Mouse (Mus musculus): ENCODE data around the gene Klhl26. TPM values are rescaled to one million over a fixed set of nuclear protein-coding genes. Genes with fewer than 3 reads are reported as not detected.

Gene Klhl26
- polyA plus RNA-seq, 1 experiment from 2014 or later: 19.0 TPM

GRCm38 (mm10) chr8:70457882-70458281, 18.9 kb downstream of the Klhl26 start:
- Histone ChIP-seq H3K27ac (ENCODE audit: low read length) (no peak overlapping the region), H3K4me2 (replicated peaks; ENCODE audit: low read depth, low read length) (no peak overlapping the region), H3K9ac (replicated peaks; ENCODE audit: low read depth) (no peak overlapping the region), H3K4me3 (ENCODE audit: low read depth, low read length) (no peak overlapping the region), H3K36me3 (ENCODE audit: insufficient read depth, low read length) (no peaks in the 10 kb centered on the region), H3K4me1 (ENCODE audit: insufficient read depth, low read depth, low read length) (no peaks in the 10 kb centered on the region), H3K27me3 (replicated peaks; ENCODE audit: insufficient read depth, low read length) (no peaks in the 10 kb centered on the region), H3K9me3 (ENCODE audit: low read length) (no peaks in the 10 kb centered on the region)
- ATAC-seq (no peak), DNase-seq (ENCODE audit: low spot score) (no peak)
- no peak for TF ChIP-seq EP300 (IDR thresholded peaks at IDR 0.05)
- no peak for TF ChIP-seq CTCF (IDR thresholded peaks at IDR 0.05)
- 88% methylated on average over 6 of the region's 6 CpGs for WGBS

GRCm38 (mm10) chr8:70456996-70457395, 19.8 kb downstream of the Klhl26 start:
- Histone ChIP-seq H3K4me2 (replicated peaks; ENCODE audit: low read depth, low read length) (no peak overlapping the region), H3K4me1 (ENCODE audit: insufficient read depth, low read depth, low read length) (no peaks in the 10 kb centered on the region), H3K9ac (replicated peaks; ENCODE audit: low read depth) (no peak overlapping the region), H3K4me3 (ENCODE audit: low read depth, low read length) (no peak overlapping the region), H3K27me3 (replicated peaks; ENCODE audit: insufficient read depth, low read length) (no peaks in the 10 kb centered on the region), H3K36me3 (ENCODE audit: insufficient read depth, low read length) (0 out of 2 replicates have a peak, but pooled peaks cover 3% of the 10 kb centered on the region), H3K9me3 (ENCODE audit: low read length) (no peaks in the 10 kb centered on the region), H3K27ac (ENCODE audit: low read length) (no peak overlapping the region)
- WGBS: 95% methylated on average over 1 of the region's 1 CpGs
- TF ChIP-seq CTCF (IDR thresholded peaks at IDR 0.05) (no peak), EP300 (IDR thresholded peaks at IDR 0.05) (no peak)
- no peak for DNase-seq (ENCODE audit: low spot score)
- ATAC-seq: no peak

- 92% methylated on average over 5 of the region's 5 CpGs for WGBS
- Histone ChIP-seq H3K4me2 (replicated peaks; ENCODE audit: low read depth, low read length) (no peak overlapping the region), H3K9ac (replicated peaks; ENCODE audit: low read depth) (no peak overlapping the region), H3K4me1 (ENCODE audit: insufficient read depth, low read depth, low read length) (no peaks in the 10 kb centered on the region), H3K9me3 (ENCODE audit: low read length) (no peaks in the 10 kb centered on the region), H3K36me3 (ENCODE audit: insufficient read depth, low read length) (0 out of 2 replicates have a peak, but pooled peaks cover 9% of the 10 kb centered on the region), H3K27ac (ENCODE audit: low read length) (no peak overlapping the region), H3K4me3 (ENCODE audit: low read depth, low read length) (no peak overlapping the region), H3K27me3 (replicated peaks; ENCODE audit: insufficient read depth, low read length) (no peaks in the 10 kb centered on the region)
- ATAC-seq: no peak
- DNase-seq (ENCODE audit: low spot score): no peak
- TF ChIP-seq EP300 (IDR thresholded peaks at IDR 0.05) (no peak), CTCF (IDR thresholded peaks at IDR 0.05) (no peak)
Observed at GRCm38 (mm10) chr8:70453852-70454251, 22.9 kb downstream of the Klhl26 start.

- no peaks in the 10 kb centered on the region for H3K27me3 ChIP-seq (replicated peaks; ENCODE audit: insufficient read depth, low read length)
- H3K27ac ChIP-seq (ENCODE audit: low read length): no peak overlapping the region
- 0 out of 2 replicates have a peak, but pooled peaks cover 9% of the 10 kb centered on the region for H3K36me3 ChIP-seq (ENCODE audit: insufficient read depth, low read length)
- no peaks in the 10 kb centered on the region for H3K9me3 ChIP-seq (ENCODE audit: low read length)
- peak; percentile 9; the same call in 1 of the 2 replicates for ATAC-seq
- no peak overlapping the region for H3K9ac ChIP-seq (replicated peaks; ENCODE audit: low read depth)
- H3K4me1 ChIP-seq (ENCODE audit: insufficient read depth, low read depth, low read length): no peaks in the 10 kb centered on the region
- no peak overlapping the region for H3K4me3 ChIP-seq (ENCODE audit: low read depth, low read length)
- no peak for TF ChIP-seq EP300 (IDR thresholded peaks at IDR 0.05)
- TF ChIP-seq CTCF (IDR thresholded peaks at IDR 0.05): no peak
- no peak overlapping the region for H3K4me2 ChIP-seq (replicated peaks; ENCODE audit: low read depth, low read length)
- WGBS: 64% methylated on average over 52 of the region's 52 CpGs
- no peak for DNase-seq (ENCODE audit: low spot score)
Observed at GRCm38 (mm10) chr8:70452196-70452966, 24.4 kb downstream of the Klhl26 start.

- TF ChIP-seq CTCF (IDR thresholded peaks at IDR 0.05): peak; percentile 34
- TF ChIP-seq EP300 (IDR thresholded peaks at IDR 0.05): no peak
- Histone ChIP-seq H3K4me1 (ENCODE audit: insufficient read depth, low read depth, low read length) (no peaks in the 10 kb centered on the region), H3K9me3 (ENCODE audit: low read length) (no peaks in the 10 kb centered on the region), H3K4me2 (replicated peaks; ENCODE audit: low read depth, low read length) (no peak overlapping the region), H3K9ac (replicated peaks; ENCODE audit: low read depth) (no peak overlapping the region), H3K36me3 (ENCODE audit: insufficient read depth, low read length) (0 out of 2 replicates have a peak, but pooled peaks cover 9% of the 10 kb centered on the region), H3K27ac (ENCODE audit: low read length) (no peak overlapping the region), H3K27me3 (replicated peaks; ENCODE audit: insufficient read depth, low read length) (no peaks in the 10 kb centered on the region), H3K4me3 (ENCODE audit: low read depth, low read length) (no peak overlapping the region)
- 53% methylated on average over 19 of the region's 19 CpGs for WGBS
- DNase-seq (ENCODE audit: low spot score) (no peak), ATAC-seq (peak; percentile 32)
Observed at GRCm38 (mm10) chr8:70447639-70448420, 28.9 kb downstream of the Klhl26 start.

GRCm38 (mm10) chr8:70445988-70446387, 30.8 kb downstream of the Klhl26 start:
- Histone ChIP-seq H3K4me3 (ENCODE audit: low read depth, low read length) (no peak overlapping the region), H3K9me3 (ENCODE audit: low read length) (no peaks in the 10 kb centered on the region), H3K27me3 (replicated peaks; ENCODE audit: insufficient read depth, low read length) (no peaks in the 10 kb centered on the region), H3K4me1 (ENCODE audit: insufficient read depth, low read depth, low read length) (no peaks in the 10 kb centered on the region), H3K4me2 (replicated peaks; ENCODE audit: low read depth, low read length) (no peak overlapping the region), H3K27ac (ENCODE audit: low read length) (no peak overlapping the region), H3K36me3 (ENCODE audit: insufficient read depth, low read length) (no peaks in the 10 kb centered on the region), H3K9ac (replicated peaks; ENCODE audit: low read depth) (no peak overlapping the region)
- no peak for ATAC-seq
- no peak for DNase-seq (ENCODE audit: low spot score)
- WGBS: 70% methylated on average over 1 of the region's 1 CpGs
- TF ChIP-seq CTCF (IDR thresholded peaks at IDR 0.05) (no peak), EP300 (IDR thresholded peaks at IDR 0.05) (no peak)
